8 mouse cellular contexts compared by ENCODE assay signal in the genomic region with DNA sequence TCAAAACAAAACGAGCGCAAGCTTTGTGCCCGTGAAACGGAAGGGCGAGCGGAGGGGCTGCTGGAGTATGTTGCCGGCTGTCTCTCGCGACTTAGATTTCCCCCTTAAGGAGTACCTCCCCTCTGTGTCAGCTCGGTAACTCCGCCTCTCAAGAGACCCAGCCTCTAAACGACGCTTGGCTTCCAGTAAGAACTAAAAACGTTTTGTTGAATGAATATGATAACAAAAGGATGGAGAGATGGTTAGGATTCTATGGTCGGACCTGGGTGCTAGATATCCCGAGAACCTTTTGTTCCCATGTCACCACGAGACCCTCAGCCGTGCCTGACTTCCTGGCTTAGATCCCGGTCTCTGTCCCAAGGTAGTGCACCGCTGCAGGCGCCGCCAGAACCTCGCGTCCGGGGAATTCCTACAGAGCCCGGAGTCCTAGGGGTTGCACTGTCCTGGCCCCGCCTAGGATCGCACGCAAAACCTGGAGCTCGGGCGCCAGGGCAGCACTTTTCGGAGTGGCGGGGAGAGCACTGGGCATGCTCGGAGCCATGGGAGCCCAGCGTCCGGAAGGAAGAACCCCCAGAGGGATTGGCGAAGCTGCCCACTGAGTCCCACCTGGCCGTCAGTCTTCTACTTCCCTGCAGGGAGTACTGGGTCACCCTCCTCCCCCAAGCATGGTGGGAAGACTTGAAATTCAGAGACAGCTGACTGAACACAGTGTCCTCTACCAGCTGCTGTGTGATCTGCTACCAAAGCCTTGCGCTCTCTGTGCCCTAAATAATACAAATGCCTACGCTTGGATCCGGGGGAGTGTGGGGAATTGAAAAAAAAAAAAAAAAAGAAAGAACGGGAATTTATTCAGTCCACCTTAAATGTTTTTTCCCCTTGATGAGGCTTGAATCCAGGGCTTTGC. TPM values are rescaled to one million over a fixed set of nuclear protein-coding genes. Genes with fewer than 3 reads are reported as not detected.
DNase-seq lines count a peak whose midpoint lies in the region; ATAC-seq and TF ChIP-seq lines count a peak whose summit lies in the region.

A gene (minus strand): TSS at position 428 of the 904 bp plus-strand sequence.

- in situ Hi-C loops in Patski (cut with MboI; ENCODE audit: low pct_unique_long_range_greater_than_20kb): no loop called here

- peak within 1 kb of the TSS; percentile 80 for H3K27ac ChIP-seq in hindbrain, embryonic 10.5 days

- peak; percentile 44; the same call in 1 of the 2 replicates for TF ChIP-seq POLR2A in lung, adult 2 months (IDR thresholded peaks at IDR 0.05; ENCODE audit: borderline replicate concordance, extremely low read depth, low read depth, low read length)

- no peaks in the 10 kb centered on the region for H3K9me3 ChIP-seq in hindbrain, embryonic 10.5 days

- no peak for TF ChIP-seq CTCF in Patski (IDR thresholded peaks at IDR 0.05)
- no peak for TF ChIP-seq CTCF in lung, adult 2 months (IDR thresholded peaks at IDR 0.05; ENCODE audit: insufficient read depth, low read length)

- H3K4me1 ChIP-seq in hindbrain, embryonic 10.5 days (replicated peaks): peaks cover 40% of the 10 kb centered on the region
- H3K4me1 ChIP-seq in lung, adult 2 months (ENCODE audit: control insufficient read depth, insufficient read depth, low read length): peaks cover 7% of the 10 kb centered on the region

- under 1% methylated on average over 42 of the region's 42 CpGs for WGBS in hindbrain, embryonic 10.5 days
- 1% methylated on average over 42 of the region's 42 CpGs for WGBS in lung, adult 2 months

- POLR2A ChIA-PET in Patski (lab: Charles Lee): interaction anchor here (0.7 kb wide), 3 partner anchors 36 to 411 kb away, joined by 3 read pairs; no protein-coding TSS in a partner anchor

- H3K27me3 ChIP-seq in Patski: no peaks in the 10 kb centered on the region
- peaks cover 65% of the 10 kb centered on the region for H3K27me3 ChIP-seq in hindbrain, embryonic 10.5 days (ENCODE audit: insufficient read depth, poor library complexity, severe bottlenecking)

- peak within 1 kb of the TSS; percentile 86 for H3K4me3 ChIP-seq in hindbrain, embryonic 10.5 days
- peak within 1 kb of the TSS; percentile 65 for H3K4me3 ChIP-seq in lung, adult 2 months (replicated peaks; ENCODE audit: extremely low read depth, low read depth, low read length)

- DNase-seq in Patski (ENCODE audit: low read depth, low spot score): peak; percentile 58
- peak; percentile 77 to 82 for DNase-seq in cerebellum, postnatal 14 days
- DNase-seq in frontal cortex, postnatal 10 days (ENCODE audit: low spot score in 2 of 2): peak; percentile 53 to 73
- DNase-seq in hindbrain, embryonic 10.5 days (ENCODE audit: low spot score): peak; percentile 87
- DNase-seq in layer of hippocampus, adult 8-10 months (ENCODE audit: low spot score in 2 of 2): peak; percentile 66 to 75
- peak; percentile 82 for DNase-seq in lung, adult 2 months
- peak; percentile 83 for DNase-seq in ovary, adult 18-20 months (ENCODE audit: low spot score)
- peak; percentile 17 to 18 for DNase-seq in thymus, postnatal 10 days (ENCODE audit: low spot score in 2 of 2)

- CTCF ChIA-PET in Patski (lab: Charles Lee): interaction anchor here (1.1 to 1.5 kb wide), 2 partner anchors 10 to 26 kb away, joined by 4 to 7 read pairs; no protein-coding TSS in a partner anchor

- no peaks in the 10 kb centered on the region for H3K36me3 ChIP-seq in hindbrain, embryonic 10.5 days

- ATAC-seq in Patski: peak; percentile 78

RNA-seq across cellular contexts. Expression of the gene that starts here (rescaled TPM):
- polyA plus RNA-seq in Patski (2021): 27.5 TPM
- 1.3 and 1.6 TPM in 2 replicates for polyA plus RNA-seq in hindbrain, embryonic 10.5 days (2016; fragmentation: Nextera tagmentation; extraction: Ambion mirVana)
- total RNA-seq in layer of hippocampus, adult 8-10 months (2022): 10 to 100 TPM; 67.3 to 86.5 (median 79.2) TPM
- polyA plus RNA-seq in lung, adult 2 months (2012; rRNA removed): 7.8 and 10.8 TPM in 2 replicates

Comparison
In these comparisons a context has a peak if more than half of its experiments do, and no peak if none do; other contexts are left out.
1. Peak in every context shown above with its lines: DNase-seq, ATAC-seq, H3K4me3 ChIP-seq and H3K27ac ChIP-seq.
2. DNase-seq: peak in every context shown above with its lines; median percentile 87 in hindbrain, embryonic 10.5 days; 83 in ovary, adult 18-20 months; 82 in lung, adult 2 months; 80 in cerebellum, postnatal 14 days; 70 in layer of hippocampus, adult 8-10 months; 63 in frontal cortex, postnatal 10 days; 58 in Patski; 18 in thymus, postnatal 10 days.